Mouse (Mus musculus) G1E (cell line): ENCODE results near the gene Btbd35f8.
"Not testable (repeated sequence)": the region's sequence is repeated elsewhere in the genome, so short reads cannot be mapped to it uniquely, and the experiment has no call there.

Experiments
- CTCF ChIP-seq: IDR thresholded peaks from 2 replicates; pipeline ENCODE4 v1.5.1; 2012; ENCODE audit warnings: low read depth, low read length, inconsistent platforms, mixed read lengths
- GATA1 ChIP-seq: IDR thresholded peaks from 2 replicates; pipeline ENCODE4 v1.6.1; 2012; ENCODE audit warnings: borderline replicate concordance, low read length, inconsistent platforms, mixed read lengths
- GATA2 ChIP-seq: IDR thresholded peaks from 2 replicates; pipeline ENCODE4 v1.6.1; 2012; ENCODE audit warnings: low read depth, low read length, inconsistent platforms, borderline replicate concordance
- POLR2AphosphoS5 ChIP-seq: IDR thresholded peaks from 2 replicates; pipeline ENCODE4 v1.6.1; 2012; ENCODE audit warnings: low read depth, low read length, inconsistent platforms; ENCODE audit not compliant: insufficient replicate concordance
- TAL1 ChIP-seq: conservative IDR thresholded peaks from 2 replicates; pipeline ENCODE4 v1.6.1; 2012; ENCODE audit warnings: low read depth, low read length, inconsistent platforms, mixed read lengths

- not testable (repeated sequence) for TF ChIP-seq CTCF, TAL1, GATA1, GATA2, POLR2AphosphoS5
Measured at GRCm38 (mm10) chrX:34450224-34450623, at the start of gene Btbd35f8.
